Mouse (Mus musculus) kidney, adult 11 months (tissue): Measurements from ENCODE around the gene Mrpl34.
"Not testable (repeated sequence)": the region's sequence is repeated elsewhere in the genome, so short reads cannot be mapped to it uniquely, and the experiment has no call there.

Source experiments
- DNase-seq: peaks from one replicate; pipeline ENCODE4 v3.0.0; 2022

Gene Mrpl34

GRCm38 (mm10) chr8:71464513-71465500 lies at the start of gene Mrpl34:
Gene Mrpl34 (plus strand): TSS chr8:71464959.
- DNase-seq, result peak; percentile 100

- no peak for DNase-seq
Observed at GRCm38 (mm10) chr8:71422121-71422520, 42.6 kb upstream of the Mrpl34 start.

- DNase-seq, result not testable (repeated sequence)
Observed at GRCm38 (mm10) chr8:71432935-71433334, 31.8 kb upstream of the Mrpl34 start.

DNA sequence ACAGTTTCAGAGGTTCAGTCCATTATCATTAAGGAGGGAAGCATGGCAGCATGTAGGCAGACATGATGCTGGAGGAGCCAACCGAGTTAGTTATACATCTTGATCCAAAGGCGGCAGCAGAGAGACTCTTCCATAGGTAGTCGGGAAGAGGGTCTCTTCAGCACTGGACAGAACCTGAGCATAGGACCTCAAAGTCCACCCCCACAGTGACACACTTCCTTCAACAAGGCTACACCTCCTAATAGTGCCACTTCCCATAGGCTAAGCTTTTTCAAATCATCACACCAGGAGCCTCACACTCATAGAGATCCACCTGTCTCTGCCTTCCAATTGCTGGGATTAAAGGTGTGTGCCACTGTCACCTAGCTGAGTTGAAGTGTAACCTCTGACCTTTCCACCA lies 27.7 kb upstream of the Mrpl34 start:
- DNase-seq, result no peak

DNA sequence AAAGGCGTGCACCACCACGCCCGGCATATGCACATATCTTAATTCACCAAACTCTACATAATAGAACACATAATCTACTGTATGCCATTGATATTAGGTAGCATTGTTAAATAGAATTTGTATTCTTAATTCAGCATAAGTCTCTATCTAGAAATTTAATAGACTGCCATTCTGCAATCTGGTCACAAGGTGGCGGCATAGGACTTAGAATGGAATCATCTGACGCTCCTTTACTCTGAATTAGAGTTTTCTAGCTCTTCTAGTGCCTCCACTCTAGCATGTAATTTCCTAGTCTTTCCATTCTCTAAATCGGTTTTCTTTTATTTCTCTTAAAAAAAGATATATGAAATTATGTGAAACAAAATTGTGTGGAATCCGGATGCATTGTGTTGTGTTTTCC lies 23.4 kb upstream of the Mrpl34 start:
- no peak for DNase-seq

- no peak for DNase-seq
Observed at GRCm38 (mm10) chr8:71445096-71445495, 19.7 kb upstream of the Mrpl34 start.

- no peak for DNase-seq
Observed at GRCm38 (mm10) chr8:71451337-71451736, 13.4 kb upstream of the Mrpl34 start.

DNA sequence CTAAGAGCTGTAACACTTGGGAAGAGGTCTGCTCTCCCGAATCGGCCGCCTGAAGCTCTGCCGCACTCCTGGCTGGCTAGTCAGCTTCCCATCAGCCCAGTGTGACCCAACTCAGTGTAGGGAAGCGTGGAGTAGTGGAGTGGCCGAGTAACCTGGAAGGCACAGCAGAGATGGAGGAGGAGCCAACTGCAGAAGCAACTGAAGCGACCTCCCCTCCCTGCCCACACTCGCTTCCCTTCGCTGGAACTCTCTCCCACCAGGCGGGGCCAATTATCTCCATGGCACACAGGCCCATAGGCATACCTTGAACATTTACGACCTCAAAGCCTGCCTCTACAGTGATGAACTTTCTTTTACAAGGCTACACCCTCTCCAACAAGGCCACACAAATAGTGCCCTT lies 13.0 kb upstream of the Mrpl34 start:
- DNase-seq, result no peak

- no peak for DNase-seq
Observed at GRCm38 (mm10) chr8:71452669-71453068, 12.1 kb upstream of the Mrpl34 start.

- DNase-seq, result no peak
Observed at GRCm38 (mm10) chr8:71454668-71455067, 10.1 kb upstream of the Mrpl34 start.

DNA sequence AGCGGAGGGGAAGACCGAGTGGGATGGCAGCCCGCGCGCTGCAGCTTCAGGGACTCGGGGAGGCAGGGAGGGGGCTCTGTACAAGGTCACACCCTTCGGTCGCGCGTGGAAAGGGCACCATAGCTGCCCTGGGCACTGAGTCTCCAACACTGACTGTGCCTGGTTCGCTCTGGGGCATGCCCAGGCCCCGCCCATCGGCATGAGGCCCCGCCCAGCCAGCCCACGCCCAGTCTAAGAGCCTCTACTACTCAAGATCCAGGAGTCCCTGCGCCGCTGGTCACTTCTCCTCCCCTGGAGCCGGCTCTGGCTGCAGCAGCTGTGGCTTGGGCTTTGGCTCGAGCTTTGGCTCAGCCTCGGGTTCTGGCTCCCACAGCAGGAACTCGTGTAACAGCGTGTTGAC lies 7.9 kb upstream of the Mrpl34 start:
- DNase-seq, result no peak

GRCm38 (mm10) chr8:71457659-71458270 lies 7.0 kb upstream of the Mrpl34 start:
- DNase-seq, result no peak

DNA sequence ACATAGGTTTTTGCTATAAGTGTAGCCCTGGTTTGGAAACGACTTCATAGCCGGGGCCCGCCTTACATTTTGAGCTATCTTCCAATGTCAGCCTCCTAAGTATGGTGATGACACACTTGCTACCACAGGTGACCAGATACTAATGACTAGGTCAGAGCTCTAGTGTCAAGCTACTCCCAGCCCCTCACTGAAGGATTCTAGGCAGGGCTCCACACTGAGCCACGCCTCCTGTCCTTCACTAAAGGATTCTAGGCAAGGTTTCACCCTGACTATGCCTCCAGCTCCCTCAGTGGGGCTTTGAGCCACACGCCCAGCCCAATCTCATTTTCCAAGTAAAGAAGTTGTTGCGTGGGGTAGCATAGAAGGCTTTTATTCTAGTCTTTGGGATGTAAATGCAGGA lies 4.0 kb upstream of the Mrpl34 start:
- no peak for DNase-seq

DNA sequence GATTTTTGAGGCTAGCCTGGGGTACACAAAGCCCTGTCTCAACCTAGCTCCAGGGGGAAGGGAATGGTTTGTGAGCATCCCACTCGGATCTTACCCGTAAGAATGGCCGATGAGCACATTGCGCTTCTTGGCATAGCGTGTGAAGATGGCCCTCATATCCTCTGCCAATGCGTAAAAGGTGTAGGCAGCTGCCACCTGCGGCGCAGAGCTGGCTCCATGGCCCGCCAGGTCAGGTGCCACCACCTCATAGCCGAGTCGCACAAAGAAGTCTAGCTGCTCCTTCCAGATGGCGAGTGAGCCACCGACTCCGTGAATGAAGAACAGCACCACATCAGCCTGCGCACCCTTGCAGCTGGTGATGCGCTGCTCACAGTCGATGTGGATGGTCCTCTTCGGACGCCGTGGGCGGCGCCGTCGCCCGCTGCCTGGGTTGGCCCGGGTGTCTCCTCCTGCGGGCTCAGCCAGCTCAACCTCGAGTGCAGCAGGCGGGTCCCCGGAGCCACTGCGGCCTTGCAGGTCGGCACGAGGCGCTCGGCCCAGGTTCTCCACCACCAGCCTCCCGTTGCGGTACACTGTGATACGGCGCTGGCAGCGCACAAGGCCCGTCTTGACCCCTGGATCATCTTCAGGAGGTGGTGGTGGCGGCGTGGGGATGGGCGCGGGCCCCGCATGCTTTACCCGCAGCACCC lies 3.5 kb upstream of the Mrpl34 start:
- DNase-seq, result peak; percentile 16

GRCm38 (mm10) chr8:71462191-71462590 lies 2.6 kb upstream of the Mrpl34 start:
- peak; percentile 5 for DNase-seq

DNA sequence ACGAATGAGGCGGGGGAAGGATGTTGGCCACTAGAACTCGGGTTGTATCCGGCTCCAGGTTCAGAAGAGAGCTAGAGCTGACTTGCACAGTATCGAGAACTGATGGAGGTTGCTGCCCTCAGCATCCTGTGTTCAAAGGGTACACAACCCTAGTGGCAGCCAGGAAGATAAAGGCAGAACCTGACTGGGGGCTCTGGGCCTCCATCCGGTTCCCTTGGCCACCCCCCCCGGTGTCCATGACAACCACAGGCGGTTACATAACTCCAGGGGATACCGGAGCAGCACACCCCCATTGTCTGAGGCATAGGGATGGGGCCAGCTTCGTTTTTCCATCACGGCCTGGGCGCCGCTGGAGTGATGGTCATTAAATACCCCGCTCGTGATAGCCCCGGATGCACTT lies 2.0 kb upstream of the Mrpl34 start:
- DNase-seq, result peak; percentile 45

DNA sequence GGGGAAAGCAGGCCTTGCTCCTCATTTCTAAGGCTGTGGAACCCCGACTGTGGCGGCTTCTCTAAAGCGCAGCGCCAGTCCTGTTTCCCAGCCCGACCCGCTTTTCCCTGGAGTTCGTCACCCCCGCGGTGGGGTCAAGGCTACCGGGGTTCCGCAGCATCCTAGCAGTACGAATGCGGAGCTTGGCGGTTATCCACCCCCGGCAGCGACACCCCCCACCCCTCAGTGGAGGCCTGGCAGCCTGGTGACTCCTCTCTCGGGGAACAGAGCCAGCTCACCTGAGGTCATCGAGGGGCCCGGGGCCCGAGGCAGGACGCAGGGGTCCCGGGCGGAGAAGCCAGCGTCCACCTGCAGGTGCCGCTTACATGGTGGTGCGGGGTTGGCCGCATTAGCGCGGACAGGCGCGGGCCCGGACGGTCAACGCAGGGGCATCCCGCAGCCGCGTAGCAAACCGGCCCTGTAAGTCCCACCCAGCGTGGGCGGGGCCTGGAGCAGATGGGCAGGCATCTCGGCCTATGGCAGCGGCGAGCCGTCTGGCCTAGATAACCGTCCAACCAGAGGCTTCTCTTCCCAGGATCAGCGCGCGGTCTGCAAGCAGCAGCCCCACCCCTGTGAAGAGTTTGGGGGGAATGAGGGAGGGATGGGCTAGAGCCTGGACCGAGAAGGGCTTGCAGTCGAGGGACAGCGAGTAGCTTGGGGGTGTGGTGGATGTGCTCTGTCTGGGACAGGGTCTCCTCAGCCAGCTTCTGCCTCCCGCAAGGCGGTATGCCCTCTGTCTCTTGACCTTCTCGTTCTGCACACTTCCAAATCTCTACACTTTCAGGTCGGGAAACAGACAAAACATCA lies 1.3 kb upstream of the Mrpl34 start, which contains the start of gene Abhd8:
Gene Abhd8, minus strand, starts transcription at position 468 of the 846 bp plus-strand sequence.
- DNase-seq, result peak; percentile 97

DNA sequence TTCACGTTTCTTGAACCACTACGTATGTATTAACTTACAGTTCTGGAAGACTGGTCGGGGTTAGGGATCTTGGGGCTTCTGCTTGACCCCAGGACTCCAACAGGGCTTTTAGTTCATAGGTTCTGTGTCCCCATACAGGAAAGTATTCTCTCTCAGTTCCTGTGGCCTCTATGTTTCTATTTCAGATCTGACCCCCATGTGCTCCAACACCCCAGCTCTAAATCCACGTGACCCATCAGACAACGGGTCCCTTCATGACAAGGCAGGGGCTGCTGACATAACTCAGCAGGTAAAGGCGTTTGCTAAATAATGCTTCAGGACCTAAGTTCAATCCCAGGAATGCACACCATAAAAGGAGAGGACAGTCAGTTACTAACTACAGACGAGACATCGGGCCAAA lies 974 bp downstream of the Mrpl34 start:
- DNase-seq, result peak; percentile 11

DNA sequence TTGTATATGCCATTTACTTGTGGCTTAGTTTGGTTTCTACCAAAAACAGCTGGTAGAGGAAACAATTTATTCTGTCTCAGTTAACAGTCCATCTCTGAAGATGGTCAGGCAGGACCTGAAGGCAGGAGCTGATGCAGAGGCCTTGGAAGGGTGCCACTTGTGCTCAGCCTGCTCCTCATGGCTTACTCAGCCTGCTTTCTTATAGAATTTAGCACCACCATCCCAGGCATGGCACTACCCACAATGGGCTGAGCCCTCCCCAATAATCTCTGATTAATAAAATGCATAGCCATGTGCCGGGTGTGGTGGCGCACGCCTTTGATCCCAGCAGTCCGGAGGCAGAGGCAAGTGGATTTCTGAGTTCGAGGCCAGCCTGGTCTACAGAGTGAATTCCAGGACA lies 1.4 kb downstream of the Mrpl34 start:
- DNase-seq, result peak; percentile 23

DNA sequence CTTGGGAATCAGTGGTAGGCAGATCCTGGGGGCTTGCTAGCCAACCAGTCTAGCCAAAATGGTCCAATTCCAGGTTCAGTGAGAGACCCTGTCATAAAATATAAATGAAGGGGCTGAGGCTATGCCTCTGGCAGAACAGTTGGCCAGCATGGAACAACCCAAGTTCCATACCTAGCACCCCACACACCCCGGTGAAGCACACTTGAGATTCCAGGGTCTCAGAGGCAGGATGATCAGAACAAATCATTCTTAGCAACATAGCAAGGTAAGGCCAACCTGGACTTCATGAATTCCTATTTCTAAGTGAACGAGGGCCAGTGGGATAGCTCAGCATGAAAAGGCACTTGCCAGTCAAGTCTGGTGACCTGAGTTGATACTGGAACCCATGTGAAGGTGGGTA lies 2.4 kb downstream of the Mrpl34 start:
- DNase-seq, result no peak

GRCm38 (mm10) chr8:71468001-71468400 lies 3.2 kb downstream of the Mrpl34 start:
- no peak for DNase-seq

DNA sequence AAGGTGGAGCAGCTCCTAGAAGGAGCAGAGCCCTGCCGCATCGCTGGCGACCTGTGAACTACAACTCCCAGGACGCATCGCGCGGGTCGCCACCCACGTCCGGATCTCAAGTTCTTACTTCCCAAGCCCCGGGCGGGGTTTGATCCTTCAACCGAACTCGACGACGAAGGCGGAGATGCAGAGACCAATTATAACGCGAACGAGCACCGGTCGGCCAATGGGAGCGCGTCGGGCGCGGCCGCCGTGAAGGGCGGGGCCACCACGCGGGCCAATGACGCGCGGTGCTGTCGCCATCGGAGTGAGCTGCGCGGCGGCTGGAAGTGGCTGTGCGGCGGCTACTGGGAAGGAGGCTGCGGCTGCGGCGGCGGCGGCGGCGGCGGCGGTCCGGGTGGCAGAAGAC lies 4.2 kb downstream of the Mrpl34 start, which contains the start of gene Dda1:
Gene Dda1, plus strand, starts transcription at position 284 of the 400 bp plus-strand sequence.
- DNase-seq, result peak; percentile 99
